Comparison of ENCODE assay signal across 8 mouse cellular contexts in the genomic region with DNA sequence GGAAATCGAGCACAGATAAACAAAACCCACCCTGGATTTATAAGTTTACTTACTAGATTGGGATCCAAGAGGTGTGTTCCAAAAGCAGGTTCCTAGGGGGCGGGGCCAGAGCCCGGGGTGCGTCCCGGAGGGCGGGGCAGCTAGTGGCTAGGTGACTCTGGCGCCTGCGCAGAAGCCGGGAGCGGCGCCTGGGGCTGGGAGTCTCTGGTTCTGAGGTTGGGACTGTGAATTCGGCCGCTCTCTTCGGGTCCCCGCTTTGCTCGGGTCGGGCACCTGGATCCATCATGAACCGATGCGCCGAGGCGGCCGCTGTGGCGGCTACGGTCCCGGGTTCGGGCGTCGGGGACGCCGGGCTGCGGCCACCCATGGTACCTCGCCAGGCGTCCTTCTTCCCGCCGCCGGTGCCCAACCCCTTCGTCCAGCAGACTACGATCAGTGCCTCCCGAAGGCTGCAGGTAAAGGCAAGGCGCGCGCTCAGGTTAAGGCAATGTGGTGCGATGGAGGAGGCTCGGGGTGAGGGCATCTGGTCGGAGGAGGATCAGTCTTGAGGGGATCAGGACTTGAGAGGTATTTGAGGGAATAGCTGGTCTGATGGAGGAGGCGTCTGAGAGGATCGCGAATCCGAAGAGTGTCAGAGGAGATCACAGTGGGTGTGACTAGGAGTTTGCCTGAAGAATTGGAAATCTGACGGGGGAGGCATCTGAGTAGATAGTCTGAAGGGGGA. TPM values are rescaled to one million over a fixed set of nuclear protein-coding genes. Genes with fewer than 3 reads are reported as not detected.
DNase-seq lines count a peak whose midpoint lies in the region; ATAC-seq and TF ChIP-seq lines count a peak whose summit lies in the region.

Gene Lpcat2, plus strand, starts transcription at position 169 of the 724 bp plus-strand sequence.

- TF ChIP-seq CTCF in kidney, adult 2 months (conservative IDR thresholded peaks at IDR 0.05; ENCODE audit: insufficient read depth, insufficient read length, low read depth, low read length): no peak

- 1% methylated on average over 50 of the region's 50 CpGs for WGBS in embryonic facial prominence, embryonic 11.5 days
- 2% methylated on average over 50 of the region's 50 CpGs for WGBS in kidney, adult 2 months
- WGBS in limb, embryonic 12.5 days: under 1% methylated on average over 50 of the region's 50 CpGs
- 1% methylated on average over 50 of the region's 50 CpGs for WGBS in midbrain, embryonic 11.5 days

- no peaks in the 10 kb centered on the region for H3K4me1 ChIP-seq in embryonic facial prominence, embryonic 11.5 days (ENCODE audit: control insufficient read depth, insufficient read depth, low read length)
- H3K4me1 ChIP-seq in kidney, adult 2 months (ENCODE audit: control insufficient read depth, insufficient read depth, low read length): no peaks in the 10 kb centered on the region
- peaks cover 12% of the 10 kb centered on the region for H3K4me1 ChIP-seq in limb, embryonic 12.5 days (replicated peaks)
- H3K4me1 ChIP-seq in midbrain, embryonic 11.5 days (ENCODE audit: control insufficient read depth, insufficient read depth, low read length): 0 out of 2 replicates have a peak, but pooled peaks cover 2% of the 10 kb centered on the region

- H3K27me3 ChIP-seq in embryonic facial prominence, embryonic 11.5 days (ENCODE audit: control insufficient read depth, insufficient read depth, low read length): no peaks in the 10 kb centered on the region
- H3K27me3 ChIP-seq in kidney, adult 2 months (replicated peaks; ENCODE audit: control insufficient read depth, insufficient read depth, low read length): no peaks in the 10 kb centered on the region
- peaks cover 4% of the 10 kb centered on the region; the same call in 1 of the 2 replicates for H3K27me3 ChIP-seq in limb, embryonic 12.5 days
- peaks cover 5% of the 10 kb centered on the region for H3K27me3 ChIP-seq in midbrain, embryonic 11.5 days (ENCODE audit: control insufficient read depth, insufficient read depth, low read length)

- no peak for TF ChIP-seq POLR2A in kidney, adult 2 months (IDR thresholded peaks at IDR 0.05; ENCODE audit: low read depth, low read length)

- H3K4me3 ChIP-seq in embryonic facial prominence, embryonic 11.5 days (ENCODE audit: low read depth, low read length): peak within 1 kb of the TSS; percentile 61
- peak within 1 kb of the TSS; percentile 46 for H3K4me3 ChIP-seq in kidney, adult 2 months (ENCODE audit: insufficient read depth, low read depth, low read length)
- H3K4me3 ChIP-seq in limb, embryonic 12.5 days (replicated peaks): peak within 1 kb of the TSS; percentile 76
- H3K4me3 ChIP-seq in midbrain, embryonic 11.5 days (ENCODE audit: low read depth, low read length): peak within 1 kb of the TSS; percentile 48

- H3K4me2 ChIP-seq in embryonic facial prominence, embryonic 11.5 days (ENCODE audit: low read depth, low read length): peak within 1 kb of the TSS; percentile 84
- peak within 1 kb of the TSS; percentile 69 for H3K4me2 ChIP-seq in limb, embryonic 12.5 days
- H3K4me2 ChIP-seq in midbrain, embryonic 11.5 days: peak within 1 kb of the TSS; percentile 71

- H3K9ac ChIP-seq in embryonic facial prominence, embryonic 11.5 days (replicated peaks; ENCODE audit: low read length): peak within 1 kb of the TSS; percentile 74
- H3K9ac ChIP-seq in limb, embryonic 12.5 days (replicated peaks): peak within 1 kb of the TSS; percentile 84
- H3K9ac ChIP-seq in midbrain, embryonic 11.5 days (ENCODE audit: low read length): peak within 1 kb of the TSS; percentile 73

- peak; percentile 70 for ATAC-seq in embryonic facial prominence, embryonic 11.5 days (replicated peaks; ENCODE audit: insufficient number of reproducible peaks, low FRiP score, low TSS enrichment, low read depth)
- ATAC-seq in limb, embryonic 12.5 days (ENCODE audit: insufficient number of reproducible peaks, insufficient read depth, low FRiP score, low TSS enrichment, low read depth): peak; percentile 69
- ATAC-seq in midbrain, embryonic 11.5 days (ENCODE audit: low FRiP score): peak; percentile 80
- ATAC-seq in activated CD4-positive, CD25-positive, alpha-beta regulatory T cell, adult 4 months: no peak

- H3K9me3 ChIP-seq in embryonic facial prominence, embryonic 11.5 days (replicated peaks; ENCODE audit: control insufficient read depth, low read length): no peaks in the 10 kb centered on the region
- no peaks in the 10 kb centered on the region for H3K9me3 ChIP-seq in limb, embryonic 12.5 days
- peaks cover 6% of the 10 kb centered on the region; the same call in 1 of the 2 replicates for H3K9me3 ChIP-seq in midbrain, embryonic 11.5 days (ENCODE audit: control insufficient read depth, low read length)

- no peak within 1 kb of the TSS for H3K27ac ChIP-seq in embryonic facial prominence, embryonic 11.5 days (replicated peaks; ENCODE audit: low read depth, low read length)
- H3K27ac ChIP-seq in kidney, adult 2 months (ENCODE audit: insufficient read depth, low read depth, low read length): no peak within 1 kb of the TSS
- H3K27ac ChIP-seq in limb, embryonic 12.5 days: no peak within 1 kb of the TSS
- no peak within 1 kb of the TSS for H3K27ac ChIP-seq in midbrain, embryonic 11.5 days (ENCODE audit: low read depth, low read length)

- DNase-seq in adrenal gland, postnatal 4 days (ENCODE audit: low spot score in 2 of 2): peak; percentile 18 to 35
- DNase-seq in embryonic facial prominence, embryonic 11.5 days (ENCODE audit: low spot score): peak; percentile 86
- peak; percentile 44 for DNase-seq in heart, adult 8-10 months (ENCODE audit: low spot score)
- DNase-seq in kidney, adult 2 months: peak; percentile 71
- DNase-seq in midbrain, embryonic 11.5 days (ENCODE audit: low spot score, missing footprints): peak; percentile 97
- peak; percentile 71 for DNase-seq in right cerebral cortex, postnatal 4 days

- peaks cover 2% of the 10 kb centered on the region for H3K36me3 ChIP-seq in embryonic facial prominence, embryonic 11.5 days (replicated peaks; ENCODE audit: control insufficient read depth, insufficient read depth, low read depth, low read length)
- H3K36me3 ChIP-seq in kidney, adult 2 months (ENCODE audit: control insufficient read depth, insufficient read depth, low read length): no peaks in the 10 kb centered on the region
- H3K36me3 ChIP-seq in limb, embryonic 12.5 days: peaks cover 41% of the 10 kb centered on the region
- no peaks in the 10 kb centered on the region for H3K36me3 ChIP-seq in midbrain, embryonic 11.5 days (ENCODE audit: control insufficient read depth, insufficient read depth, low read length)

RNA-seq across cellular contexts. Expression of gene Lpcat2, which starts in this region (rescaled TPM):
- 1 to 10 TPM; 5.5 to 6.9 TPM for total RNA-seq in adrenal gland, postnatal 4 days (2021)
- polyA plus RNA-seq in embryonic facial prominence, embryonic 11.5 days (2014; fragmentation: Nextera tagmentation; extraction: Ambion mirVana): 4.7 and 4.8 TPM in 2 replicates
- total RNA-seq in heart, adult 8-10 months (2022): 1 to 10 TPM in 2 of 4 experiments, under 1 TPM in 2; 0.72 to 3.4 (median 1.0) TPM
- polyA plus RNA-seq in kidney, adult 2 months (2012; rRNA removed): 1.0 and 1.5 TPM in 2 replicates
- 10.5 and 11.0 TPM in 2 replicates for polyA plus RNA-seq in limb, embryonic 12.5 days (2016; fragmentation: Nextera tagmentation; extraction: Ambion mirVana)
- 2.7 and 2.8 TPM in 2 replicates for polyA plus RNA-seq in midbrain, embryonic 11.5 days (2014; fragmentation: Nextera tagmentation; extraction: Ambion mirVana)
- polyA plus RNA-seq in activated CD4-positive, CD25-positive, alpha-beta regulatory T cell, adult 4 months (2017; shearing (Covaris generic)): under 1 TPM in 1 of 2 experiments, not detected in 1; 0.82 TPM

Comparison
In these comparisons a context has a peak if more than half of its experiments do, and no peak if none do; other contexts are left out.
1. DNase-seq: peak in every context shown above with its lines; median percentile 97 in midbrain, embryonic 11.5 days; 86 in embryonic facial prominence, embryonic 11.5 days; 71 in kidney, adult 2 months; 71 in right cerebral cortex, postnatal 4 days; 44 in heart, adult 8-10 months; 26 in adrenal gland, postnatal 4 days.